Mouse (Mus musculus): ENCODE data around the gene Cldn6.
A peak's percentile ranks its signal among the peaks of the same experiment; 100 is the strongest.

Cldn6 gene

DNA sequence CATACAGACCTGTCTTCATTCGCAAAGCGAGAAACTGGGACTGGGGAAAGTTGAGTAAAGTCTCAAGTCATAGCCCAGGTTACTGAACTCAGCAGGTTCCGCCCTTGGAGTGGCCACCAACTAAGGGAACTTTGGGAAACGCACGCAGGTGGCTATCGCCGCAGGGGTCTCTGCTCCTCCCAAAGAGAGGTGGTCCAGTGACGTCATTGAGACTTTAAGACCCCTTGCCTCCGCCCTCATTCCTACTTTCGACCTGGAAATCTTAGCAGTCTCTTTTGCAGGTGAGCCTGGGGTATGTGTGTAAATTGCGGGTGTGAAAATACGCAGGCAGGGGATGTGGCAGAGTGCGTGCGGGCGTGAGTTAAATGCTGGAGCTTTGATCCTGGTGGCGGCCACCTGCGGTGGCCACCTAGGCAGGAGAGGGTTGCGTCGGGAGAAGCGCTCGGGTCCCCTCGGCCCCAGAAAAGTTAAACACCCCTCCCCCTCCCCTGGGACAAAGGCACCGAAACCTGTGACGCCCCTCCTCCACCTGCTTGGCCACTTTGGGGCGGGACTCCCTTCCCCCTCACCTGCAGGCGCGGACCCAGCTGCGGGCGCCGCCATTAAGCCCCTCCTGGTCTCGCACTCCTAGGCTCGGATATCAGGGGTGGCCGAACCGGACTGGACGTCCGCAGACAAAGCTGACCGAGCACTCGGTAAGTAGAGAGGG lies at the start of gene Cldn6:
Cldn6 (plus strand) TSS at position 123 of the 709 bp plus-strand sequence.
- DNase-seq, result no peak

GRCm38 (mm10) chr17:23630195-23631020 lies 48.6 kb upstream of the Cldn6 start:
- DNase-seq, result peak; percentile 45

- DNase-seq, result no peak
These were observed 47.8 kb upstream of the Cldn6 start for GRCm38 (mm10) chr17:23631241-23631640.

DNA sequence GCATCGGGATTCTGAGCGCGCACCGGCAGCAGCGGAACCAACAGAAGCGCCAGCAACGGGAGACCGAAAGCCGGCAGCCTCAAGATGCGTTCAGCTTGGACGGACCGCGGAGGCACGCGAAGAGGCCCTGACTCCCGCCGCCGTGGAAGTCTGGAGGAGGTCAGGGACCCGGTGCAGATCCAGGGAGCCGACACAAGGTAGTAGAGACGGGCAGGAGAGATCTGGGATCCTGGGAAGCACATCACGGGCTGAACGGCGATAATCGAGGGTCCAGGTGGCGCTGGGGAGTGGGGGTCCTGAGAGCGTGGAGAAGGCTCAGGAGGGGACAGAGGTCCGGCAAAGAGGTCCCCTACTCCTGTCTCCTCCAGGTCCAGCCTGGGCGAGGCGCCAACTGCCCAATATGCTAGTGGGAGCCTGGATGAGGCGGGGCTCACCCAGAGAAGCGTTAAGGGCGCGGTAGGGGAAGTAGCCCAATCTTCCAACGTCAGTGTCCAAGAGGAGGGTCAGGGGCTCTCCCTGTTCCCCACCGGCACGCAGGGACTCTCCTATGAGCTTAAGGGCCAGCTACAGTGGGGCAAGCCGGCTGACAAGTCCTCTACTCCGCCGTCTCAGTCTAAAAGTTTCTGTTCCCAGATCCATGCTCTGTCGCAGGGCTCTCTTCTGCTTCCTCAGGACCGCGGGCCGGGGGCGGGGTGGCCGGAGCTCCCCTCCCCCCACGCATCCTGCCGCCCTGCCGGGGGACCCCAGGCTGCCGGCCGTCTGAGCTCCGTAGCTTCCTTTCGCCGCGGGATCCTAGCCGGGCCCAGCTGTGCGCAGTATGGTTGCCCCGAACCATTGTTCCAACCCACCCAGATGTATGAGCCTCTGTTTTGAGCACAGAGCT lies 34.2 kb upstream of the Cldn6 start, which contains the start of gene Mmp25:
Mmp25 (minus strand) TSS at position 665 of the 883 bp plus-strand sequence.
- DNase-seq, result no peak

- DNase-seq, result no peak
These were observed 33.2 kb upstream of the Cldn6 start for GRCm38 (mm10) chr17:23645894-23646293.

DNA sequence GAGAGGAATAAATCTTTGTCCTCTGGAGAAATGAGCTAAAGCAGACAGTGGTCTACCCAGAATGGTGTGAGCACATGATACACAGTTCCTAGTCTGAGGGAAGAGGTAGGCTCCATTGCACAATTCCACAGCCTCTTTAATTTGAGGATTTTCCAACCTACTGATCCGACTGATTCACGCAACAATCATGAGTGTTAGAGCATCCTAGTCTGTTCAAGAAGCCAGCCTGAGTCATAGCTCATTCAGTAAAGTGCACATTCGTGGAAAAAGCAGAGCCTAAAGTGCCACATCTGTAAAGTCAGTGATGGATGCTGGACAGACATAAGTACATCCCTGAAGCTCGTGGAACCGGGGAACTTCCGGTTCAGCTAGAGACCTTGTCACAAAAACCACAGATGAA lies 27.7 kb upstream of the Cldn6 start:
- DNase-seq, result no peak

DNA sequence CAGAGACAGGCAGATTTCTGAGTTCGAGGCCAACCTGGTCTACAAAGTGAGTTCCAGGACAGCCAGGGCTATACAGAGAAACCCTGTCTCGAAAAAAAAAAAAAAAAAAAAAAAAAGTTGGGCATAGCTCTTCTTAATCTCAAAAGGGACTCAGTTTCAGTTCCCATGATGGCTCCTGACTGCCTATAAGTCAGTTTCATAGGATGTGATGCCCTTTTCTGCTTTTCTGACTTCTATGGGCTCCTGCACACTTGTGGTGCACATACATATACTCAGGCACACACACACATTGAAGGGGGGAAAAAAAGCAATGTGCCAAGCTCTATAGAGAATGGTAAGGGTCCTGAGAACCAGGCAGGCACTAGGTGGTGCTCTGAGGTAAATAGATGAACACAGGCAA lies 25.7 kb upstream of the Cldn6 start:
- no peak for DNase-seq

GRCm38 (mm10) chr17:23654001-23654400 lies 25.0 kb upstream of the Cldn6 start:
- no peak for DNase-seq

GRCm38 (mm10) chr17:23654410-23654809 lies 24.6 kb upstream of the Cldn6 start:
- no peak for DNase-seq

DNA sequence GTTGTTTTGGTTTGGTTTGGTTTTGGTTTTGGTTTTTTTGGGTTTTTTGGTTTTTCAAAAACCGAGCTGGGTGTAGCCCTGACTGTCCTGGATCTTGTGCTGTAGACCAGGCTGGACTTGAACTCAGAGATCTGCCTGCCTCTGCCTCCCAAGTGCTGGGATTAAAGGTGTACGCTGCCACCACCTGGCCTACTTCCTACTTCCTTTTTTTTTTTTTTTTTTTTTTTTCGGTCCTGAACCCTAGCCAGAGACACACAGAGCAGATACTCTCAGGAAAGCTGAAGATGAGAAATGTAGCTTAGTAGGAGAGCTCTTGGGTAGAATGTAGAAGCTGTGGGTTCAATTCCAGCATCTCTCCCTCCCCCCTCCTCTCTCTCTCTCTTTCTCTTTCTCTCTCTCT lies 20.6 kb upstream of the Cldn6 start:
- DNase-seq, result no peak

DNA sequence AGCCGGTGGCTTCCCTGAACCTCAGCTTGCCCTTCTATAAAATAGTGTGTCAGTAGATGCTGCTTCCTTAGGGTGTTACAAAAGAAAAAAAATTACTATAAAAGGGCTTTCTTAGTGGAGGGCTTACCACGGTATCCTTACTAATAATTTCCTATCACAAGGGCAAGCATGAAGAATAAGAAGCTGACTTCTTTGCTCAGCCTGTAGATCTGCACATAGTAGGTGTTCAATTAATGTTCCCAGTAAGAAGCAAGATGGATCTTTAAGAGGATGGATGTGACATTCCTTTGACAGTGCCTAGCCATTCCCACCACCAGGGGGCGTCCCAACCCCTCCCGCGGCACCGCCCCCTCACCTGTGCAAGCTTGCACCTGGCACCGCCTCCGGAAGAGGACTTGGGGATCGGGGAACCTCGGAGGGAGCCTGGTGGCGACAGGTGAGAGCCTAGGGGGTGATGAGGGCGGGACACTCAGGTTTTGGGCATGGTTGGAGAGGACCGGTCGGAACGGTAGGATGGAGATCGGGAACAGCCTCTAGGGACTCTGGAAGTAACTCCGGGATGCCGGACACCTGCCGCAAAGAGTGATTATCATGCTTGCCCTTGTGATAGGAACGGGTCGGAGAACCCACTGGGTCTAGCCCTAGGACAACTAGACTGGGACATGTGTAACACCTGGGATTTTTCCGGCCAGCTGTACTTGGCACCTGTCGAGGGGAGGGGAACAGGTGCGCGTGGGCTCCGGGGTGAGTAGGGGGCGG lies 18.8 kb upstream of the Cldn6 start, which contains the start of gene Bicdl2:
Bicdl2 (plus strand) TSS at position 390 of the 759 bp plus-strand sequence.
- DNase-seq, result peak; percentile 72

DNA sequence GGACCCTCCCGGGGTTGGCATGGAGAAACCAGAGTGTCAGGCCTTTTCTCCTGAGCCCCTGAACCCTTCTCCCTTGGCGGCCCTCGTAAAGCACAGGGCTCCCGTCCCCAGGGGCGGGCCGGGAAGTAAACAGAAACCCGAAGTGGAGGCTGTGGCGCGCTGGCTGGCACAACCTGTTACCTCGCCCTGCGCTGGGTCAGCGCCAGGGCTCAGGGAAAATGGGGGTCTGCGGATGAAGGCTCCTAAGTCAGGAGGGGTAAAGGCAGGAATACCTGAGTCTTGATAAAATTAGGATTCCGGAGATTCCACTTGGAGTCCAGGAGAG lies 18.2 kb upstream of the Cldn6 start:
- no peak for DNase-seq

DNA sequence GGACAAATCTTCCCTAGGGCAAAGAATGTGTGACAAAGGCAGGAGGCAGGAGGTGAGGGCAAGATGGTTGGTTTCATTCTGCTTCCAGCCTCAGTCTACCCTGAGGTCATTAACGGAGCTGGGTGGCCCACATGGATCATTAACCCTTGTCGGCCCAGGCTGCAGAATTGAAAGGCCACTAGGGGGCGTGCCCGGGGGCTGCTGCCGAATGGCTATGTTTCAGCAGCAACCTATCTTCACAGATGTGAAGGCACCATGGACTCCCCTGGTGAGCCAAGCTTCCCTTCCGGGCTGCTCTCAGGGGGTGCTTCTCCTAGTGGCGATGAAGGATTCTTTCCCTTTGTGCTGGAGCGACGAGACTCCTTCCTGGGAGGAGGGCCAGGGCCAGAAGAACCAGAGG lies 17.5 kb upstream of the Cldn6 start:
- no peak for DNase-seq

GRCm38 (mm10) chr17:23664556-23665021 lies 14.5 kb upstream of the Cldn6 start:
- DNase-seq, result no peak

DNA sequence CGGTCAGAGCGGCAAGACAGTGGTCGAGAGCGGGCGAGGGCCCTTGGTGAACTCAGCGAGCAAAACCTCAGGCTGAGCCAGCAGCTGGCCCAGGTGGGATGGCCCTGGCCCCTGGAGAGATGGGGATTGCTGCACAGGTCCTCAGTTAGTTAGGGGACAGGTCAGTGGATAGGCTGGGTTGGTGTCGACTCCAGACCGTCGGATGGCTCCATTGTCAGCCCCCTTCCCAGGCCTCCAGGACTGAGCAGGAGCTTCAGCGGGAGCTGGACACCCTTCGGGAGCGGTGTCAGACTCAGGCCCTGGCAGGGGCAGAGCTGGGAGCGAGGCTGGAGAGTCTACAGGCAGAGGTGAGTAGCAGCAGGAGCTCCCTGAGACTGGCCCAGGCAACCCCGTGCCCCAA lies 13.5 kb upstream of the Cldn6 start:
- DNase-seq, result no peak

GRCm38 (mm10) chr17:23670516-23671074 lies 8.5 kb upstream of the Cldn6 start:
- DNase-seq, result no peak

DNA sequence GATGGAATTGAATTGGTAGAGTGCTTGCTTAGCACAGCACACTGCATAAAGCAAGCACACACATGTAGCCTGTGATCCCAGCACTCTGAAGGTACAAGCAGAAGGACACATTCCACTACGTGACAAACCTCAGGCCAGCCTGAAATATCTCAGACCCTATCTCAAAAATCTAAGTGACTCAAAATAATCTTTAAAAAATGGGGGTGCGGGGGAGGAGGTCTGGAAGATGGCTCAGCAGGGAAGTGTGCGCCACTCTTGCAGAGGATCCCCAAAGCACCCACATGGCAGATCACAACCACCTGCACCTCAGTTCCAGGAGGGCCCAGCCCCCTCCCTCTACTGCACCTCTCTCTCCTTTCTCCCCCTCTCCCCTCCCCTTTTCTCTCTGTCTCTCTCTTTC lies 7.5 kb upstream of the Cldn6 start:
- no peak for DNase-seq

DNA sequence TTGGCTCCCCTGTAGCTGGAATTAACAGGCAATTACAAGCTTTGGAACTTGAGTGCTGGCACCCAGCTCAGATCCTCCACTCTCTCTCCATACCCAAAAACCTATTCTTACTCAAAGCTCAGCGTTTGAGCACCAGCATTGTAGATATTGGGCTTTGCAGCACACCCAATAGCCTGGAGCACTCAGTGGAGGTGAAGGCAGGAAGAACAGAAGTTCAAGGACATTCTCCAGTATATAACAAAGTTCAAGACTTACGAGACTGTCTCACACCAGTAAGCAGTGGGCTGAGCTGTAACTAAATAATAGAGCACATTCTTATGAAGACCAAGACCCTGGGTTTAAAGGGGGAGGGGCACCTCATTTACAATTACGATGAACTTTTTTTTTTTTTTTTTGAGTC lies 6.3 kb upstream of the Cldn6 start:
- DNase-seq, result no peak

- DNase-seq, result peak; percentile 97
These were observed 5.5 kb upstream of the Cldn6 start, which contains the start of the genes Hcfc1r1 and Thoc6 for GRCm38 (mm10) chr17:23673424-23674073. Hcfc1r1 (plus strand) TSS chr17:23673596. Thoc6 (minus strand) TSS chr17:23673882.

DNA sequence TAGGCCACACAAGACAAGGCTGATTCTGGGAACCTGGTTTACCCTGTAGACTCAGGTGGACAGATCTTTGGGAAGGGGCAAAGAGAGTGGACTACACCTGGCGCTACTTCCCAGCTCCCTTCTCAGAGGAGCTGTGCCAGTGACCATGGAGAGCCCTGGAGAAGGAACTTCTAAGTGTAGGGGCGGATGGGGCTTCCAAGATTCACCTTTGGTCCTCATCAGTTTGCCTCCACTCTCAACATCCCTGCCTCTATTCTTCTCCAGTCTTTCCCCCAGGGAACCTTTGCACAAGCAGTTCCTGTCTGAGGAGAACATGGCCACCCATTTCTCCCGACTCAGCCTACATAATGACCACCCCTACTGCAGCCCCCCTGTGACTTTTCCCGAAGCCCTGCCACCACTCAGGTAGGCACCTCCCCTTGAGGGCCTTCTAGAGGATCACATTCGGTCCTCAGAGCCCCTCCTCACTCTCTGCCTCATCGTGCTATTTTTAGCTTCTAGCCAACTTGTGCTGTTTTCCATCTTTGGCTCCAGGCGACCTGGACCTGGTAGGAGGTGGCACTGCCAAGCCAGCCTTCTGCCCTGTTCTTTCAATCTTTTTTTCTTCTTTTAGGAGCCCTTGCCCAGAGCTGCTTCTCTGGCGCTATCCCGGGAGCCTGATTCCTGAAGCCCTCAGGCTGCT lies 4.6 kb upstream of the Cldn6 start:
- peak; percentile 52 for DNase-seq

- peak; percentile 43 for DNase-seq
These were observed 3.9 kb upstream of the Cldn6 start for GRCm38 (mm10) chr17:23675127-23675526.

All from kidney, adult 11 months (tissue).